Mouse (Mus musculus): Measurements from ENCODE around the gene Ptpdc1. TPM values are rescaled to one million over a fixed set of nuclear protein-coding genes. Genes with fewer than 3 reads are reported as not detected.
A peak's percentile ranks its signal among the peaks of the same experiment; 100 is the strongest.

Gene Ptpdc1
- 5.5 TPM for polyA plus RNA-seq (2012; fragmentation: generic; extraction: Trizol)
- long read RNA-seq, experiment 1, full-length matches to known transcripts, result 3 of 7 reads
- long read RNA-seq, experiment 1, partial matches to known transcripts, result 0 of 7 reads
- long read RNA-seq, experiment 1, other reads (novel, unspliced or antisense), result 4 of 7 reads
- long read RNA-seq, experiment 2, full-length matches to known transcripts, result 16 of 25 reads
- long read RNA-seq, experiment 2, partial matches to known transcripts, result 9 of 25 reads
- long read RNA-seq, experiment 2, other reads (novel, unspliced or antisense), result 0 of 25 reads

DNA sequence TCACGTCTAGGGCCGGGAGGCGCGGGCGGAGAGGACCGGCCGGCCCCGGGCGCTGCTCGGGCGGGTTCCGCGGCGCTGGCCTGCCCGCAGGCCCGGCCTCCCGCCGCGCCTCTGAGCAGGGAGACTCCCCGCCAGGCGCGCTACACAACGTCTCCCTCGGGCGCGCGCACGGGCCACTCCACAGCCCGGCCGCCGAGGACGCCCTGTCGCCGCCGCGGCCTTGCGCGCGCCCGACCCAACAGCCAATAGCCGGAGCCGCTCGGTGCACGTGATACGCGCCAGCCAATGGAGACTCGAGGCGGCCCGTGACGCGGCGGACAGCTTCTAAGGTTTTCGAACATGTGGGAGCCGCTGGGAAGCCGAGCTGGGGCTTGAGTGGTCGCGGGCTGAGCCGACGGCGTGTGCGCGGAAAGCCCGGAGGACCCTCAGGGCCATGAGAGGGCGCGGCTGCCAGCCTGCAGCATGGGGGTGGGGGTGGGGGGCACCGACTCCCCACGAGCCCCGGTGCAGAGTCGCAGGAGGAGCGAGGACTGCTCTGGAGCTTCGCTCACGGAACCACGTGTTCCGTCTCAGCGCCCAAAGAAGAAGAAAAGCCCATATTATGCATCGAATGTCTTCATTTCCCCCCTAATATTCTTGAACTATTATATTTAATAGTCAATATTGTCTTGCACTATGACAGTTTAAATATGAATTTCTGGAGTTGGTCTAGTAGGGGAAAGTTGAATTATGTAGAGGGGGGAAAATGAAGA is at the start of gene Ptpdc1:
Ptpdc1 (minus strand) TSS at position 232 of the 752 bp plus-strand sequence.
- no peaks in the 10 kb centered on the region for H3K36me3 ChIP-seq (ENCODE audit: control insufficient read depth, insufficient read depth)
- peak within 1 kb of the TSS; percentile 83 for H3ac ChIP-seq (ENCODE audit: control insufficient read depth, insufficient read length, low read depth)
- H3K4me3 ChIP-seq (ENCODE audit: insufficient read depth, poor library complexity, severe bottlenecking), result peak within 1 kb of the TSS; percentile 40
- no peaks in the 10 kb centered on the region for H3K79me2 ChIP-seq (ENCODE audit: control insufficient read depth, insufficient read depth)
- no peak for TF ChIP-seq FOSL1 (IDR thresholded peaks at IDR 0.05; ENCODE audit: insufficient read depth, low read length, poor library complexity, severe bottlenecking)
- TF ChIP-seq MAX (IDR thresholded peaks at IDR 0.05), result peak; percentile 90
- no peak for TF ChIP-seq MYOG (IDR thresholded peaks at IDR 0.05; ENCODE audit: control insufficient read depth, extremely low read depth, insufficient read length)
- TF ChIP-seq CEBPB (IDR thresholded peaks at IDR 0.05; ENCODE audit: low read depth), result no peak
- TF ChIP-seq USF1 (IDR thresholded peaks at IDR 0.05; ENCODE audit: low read depth), result peak; percentile 88
- peaks cover 2% of the 10 kb centered on the region for H3K79me3 ChIP-seq (ENCODE audit: low read depth)
- no peaks in the 10 kb centered on the region for H3K27me3 ChIP-seq (ENCODE audit: control insufficient read depth, insufficient read depth, insufficient read length)

DNA sequence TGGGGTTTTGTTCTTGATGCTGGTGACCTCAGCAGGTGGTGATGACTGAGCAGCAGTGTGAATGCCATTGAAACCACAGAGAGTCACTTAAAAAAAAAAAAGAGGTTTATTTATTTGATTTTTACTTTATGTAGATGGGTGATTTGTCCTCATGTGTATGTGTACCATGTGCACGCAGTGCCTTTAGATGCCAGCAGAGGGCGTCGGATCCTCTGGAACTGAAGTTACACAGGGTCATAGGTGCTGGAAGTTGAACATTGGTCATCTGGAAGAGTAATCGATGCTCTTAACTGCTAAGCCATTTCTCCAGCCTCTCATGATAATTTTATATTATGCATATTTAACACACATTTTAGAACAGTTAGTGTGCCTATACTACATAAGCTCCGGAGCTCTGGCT is 49.1 kb upstream of the Ptpdc1 start:
- H3ac ChIP-seq (ENCODE audit: control insufficient read depth, insufficient read length, low read depth), result no peak overlapping the region
- no peaks in the 10 kb centered on the region for H3K79me2 ChIP-seq (ENCODE audit: control insufficient read depth, insufficient read depth)
- no peaks in the 10 kb centered on the region for H3K36me3 ChIP-seq (ENCODE audit: control insufficient read depth, insufficient read depth)
- peaks cover 48% of the 10 kb centered on the region for H3K27me3 ChIP-seq (ENCODE audit: control insufficient read depth, insufficient read depth, insufficient read length)
- H3K4me3 ChIP-seq (ENCODE audit: insufficient read depth, poor library complexity, severe bottlenecking), result no peak overlapping the region
- TF ChIP-seq MYOD1 (IDR thresholded peaks at IDR 0.05; ENCODE audit: control insufficient read depth, insufficient read length, low read depth) (no peak), USF1 (IDR thresholded peaks at IDR 0.05; ENCODE audit: low read depth) (no peak), MYOG (IDR thresholded peaks at IDR 0.05; ENCODE audit: control insufficient read depth, extremely low read depth, insufficient read length) (no peak), CTCF (IDR thresholded peaks at IDR 0.05; ENCODE audit: control insufficient read depth, insufficient read depth, insufficient read length) (no peak), MAX (IDR thresholded peaks at IDR 0.05) (no peak)
- no peaks in the 10 kb centered on the region for H3K79me3 ChIP-seq (ENCODE audit: low read depth)

DNA sequence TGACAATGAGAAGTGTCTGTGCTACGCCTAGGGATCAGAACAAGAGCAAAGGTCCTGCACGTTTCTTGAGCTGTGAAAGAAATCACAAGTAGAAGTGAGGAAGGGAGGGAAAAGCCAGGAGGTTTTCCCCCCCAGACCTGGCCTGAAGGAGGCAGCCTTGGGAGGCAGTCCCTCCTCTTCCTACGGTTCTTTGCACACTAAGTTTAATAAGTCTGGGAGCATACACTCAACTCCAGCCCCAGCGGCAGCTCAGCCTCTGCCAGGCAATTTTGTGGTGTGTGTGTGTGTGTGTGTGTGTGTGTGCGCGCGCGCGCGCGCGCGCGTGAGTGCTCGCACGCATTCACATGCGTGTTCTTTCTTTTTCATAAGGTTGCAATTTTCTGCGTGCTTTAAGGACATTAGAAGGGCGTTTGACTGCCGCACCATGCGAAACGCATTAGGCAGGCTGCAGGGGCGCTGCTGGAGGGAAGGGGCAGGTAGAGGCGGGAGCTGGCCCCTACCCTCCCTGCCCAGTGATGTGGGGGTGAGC is 46.9 kb upstream of the Ptpdc1 start:
- Histone ChIP-seq H3K27me3 (ENCODE audit: control insufficient read depth, insufficient read depth, insufficient read length) (peaks cover 56% of the 10 kb centered on the region), H3K79me3 (ENCODE audit: low read depth) (no peaks in the 10 kb centered on the region), H3K4me3 (ENCODE audit: insufficient read depth, poor library complexity, severe bottlenecking) (no peak overlapping the region), H3ac (ENCODE audit: control insufficient read depth, insufficient read length, low read depth) (no peak overlapping the region), H3K79me2 (ENCODE audit: control insufficient read depth, insufficient read depth) (no peaks in the 10 kb centered on the region), H3K36me3 (ENCODE audit: control insufficient read depth, insufficient read depth) (no peaks in the 10 kb centered on the region)
- no peak for TF ChIP-seq CEBPB (IDR thresholded peaks at IDR 0.05; ENCODE audit: low read depth)
- TF ChIP-seq MYOD1 (IDR thresholded peaks at IDR 0.05; ENCODE audit: control insufficient read depth, insufficient read length, low read depth), result no peak
- TF ChIP-seq USF1 (IDR thresholded peaks at IDR 0.05; ENCODE audit: low read depth), result no peak
- no peak for TF ChIP-seq MAX (IDR thresholded peaks at IDR 0.05)
- TF ChIP-seq CTCF (IDR thresholded peaks at IDR 0.05; ENCODE audit: control insufficient read depth, insufficient read depth, insufficient read length), result no peak
- TF ChIP-seq MYOG (IDR thresholded peaks at IDR 0.05; ENCODE audit: control insufficient read depth, extremely low read depth, insufficient read length), result no peak
- no peak for TF ChIP-seq FOSL1 (IDR thresholded peaks at IDR 0.05; ENCODE audit: insufficient read depth, low read length, poor library complexity, severe bottlenecking)

DNA sequence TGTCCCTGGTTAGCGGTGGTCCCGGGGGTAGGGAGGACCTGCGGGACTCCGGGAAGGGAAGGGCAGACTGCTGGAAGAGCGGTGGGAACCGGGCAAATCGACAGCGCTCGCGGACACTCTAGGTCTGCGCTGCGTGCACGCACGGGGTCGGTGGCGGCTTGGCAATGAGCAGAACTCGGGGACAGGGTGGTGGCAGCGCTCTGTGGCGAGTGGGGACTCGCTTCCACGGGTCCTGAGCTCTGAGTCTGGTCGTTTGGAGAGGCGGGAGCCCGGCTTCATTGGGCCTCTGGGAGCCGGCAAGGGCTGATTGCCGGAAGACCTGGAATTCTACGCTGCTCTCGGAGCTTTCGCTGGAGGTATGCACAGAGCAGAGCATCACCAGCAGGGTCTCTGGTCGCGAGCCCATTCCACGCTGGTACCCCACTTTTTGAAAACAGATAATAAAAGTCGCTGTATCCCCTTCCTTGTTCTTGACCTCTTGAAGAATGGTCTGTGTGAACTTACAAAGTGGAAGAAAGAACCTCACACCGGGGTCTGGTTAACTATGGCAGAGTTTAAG is 43.6 kb upstream of the Ptpdc1 start:
- Histone ChIP-seq H3K36me3 (ENCODE audit: control insufficient read depth, insufficient read depth) (no peaks in the 10 kb centered on the region), H3K27me3 (ENCODE audit: control insufficient read depth, insufficient read depth, insufficient read length) (peaks cover 87% of the 10 kb centered on the region), H3ac (ENCODE audit: control insufficient read depth, insufficient read length, low read depth) (no peak overlapping the region), H3K79me2 (ENCODE audit: control insufficient read depth, insufficient read depth) (no peaks in the 10 kb centered on the region), H3K79me3 (ENCODE audit: low read depth) (no peaks in the 10 kb centered on the region), H3K4me3 (ENCODE audit: insufficient read depth, poor library complexity, severe bottlenecking) (no peak overlapping the region)
- TF ChIP-seq MYOD1 (IDR thresholded peaks at IDR 0.05; ENCODE audit: control insufficient read depth, insufficient read length, low read depth), result no peak
- TF ChIP-seq CTCF (IDR thresholded peaks at IDR 0.05; ENCODE audit: control insufficient read depth, insufficient read depth, insufficient read length), result no peak
- TF ChIP-seq FOSL1 (IDR thresholded peaks at IDR 0.05; ENCODE audit: insufficient read depth, low read length, poor library complexity, severe bottlenecking), result no peak
- no peak for TF ChIP-seq MAX (IDR thresholded peaks at IDR 0.05)
- TF ChIP-seq MYOG (IDR thresholded peaks at IDR 0.05; ENCODE audit: control insufficient read depth, extremely low read depth, insufficient read length), result no peak
- no peak for TF ChIP-seq CEBPB (IDR thresholded peaks at IDR 0.05; ENCODE audit: low read depth)
- TF ChIP-seq USF1 (IDR thresholded peaks at IDR 0.05; ENCODE audit: low read depth), result no peak

DNA sequence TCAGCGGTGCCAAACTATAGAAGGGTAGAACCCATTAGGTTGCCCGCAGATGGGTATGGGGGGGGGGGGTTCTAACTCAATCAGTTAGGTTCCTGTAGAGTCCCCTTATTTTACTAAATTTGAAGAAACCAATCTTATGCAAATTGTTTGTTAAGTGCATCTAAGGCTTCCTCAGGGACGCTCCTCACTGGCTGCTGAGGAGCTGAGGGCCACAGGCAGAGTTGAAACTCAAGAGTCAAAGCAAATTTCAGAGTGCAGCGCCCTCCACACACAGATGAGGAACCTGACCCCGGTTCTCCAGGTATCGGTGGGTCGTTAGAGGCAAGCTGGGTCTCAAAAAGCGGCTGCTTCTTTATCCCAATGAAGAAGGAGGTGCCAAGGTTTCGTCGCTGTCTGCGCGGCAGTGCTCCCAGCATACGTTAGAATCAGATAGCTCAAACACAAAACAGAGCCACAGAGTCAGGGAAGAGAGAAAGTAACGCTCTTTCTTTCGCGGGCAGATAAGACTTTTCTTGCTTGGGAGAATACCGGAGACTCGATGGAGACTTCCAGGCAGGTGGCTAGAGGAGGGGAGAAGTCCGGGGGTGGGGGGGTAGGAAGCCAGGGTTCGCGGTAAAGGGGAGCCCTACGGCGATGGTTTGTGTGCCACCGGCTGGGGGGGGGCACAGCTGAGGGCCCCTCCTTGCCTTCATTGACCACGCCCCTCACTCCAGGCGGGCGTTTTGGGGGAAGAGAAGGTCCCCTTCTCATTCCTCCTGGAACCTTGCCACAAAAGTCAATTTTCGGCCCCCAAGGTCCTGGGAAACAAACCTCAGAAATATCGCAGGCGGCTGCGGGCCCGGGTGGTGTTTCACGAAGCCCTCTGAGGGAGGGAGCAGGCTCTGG is 42.9 kb upstream of the Ptpdc1 start:
- Histone ChIP-seq H3ac (ENCODE audit: control insufficient read depth, insufficient read length, low read depth) (no peak overlapping the region), H3K27me3 (ENCODE audit: control insufficient read depth, insufficient read depth, insufficient read length) (peaks cover 94% of the 10 kb centered on the region), H3K4me3 (ENCODE audit: insufficient read depth, poor library complexity, severe bottlenecking) (no peak overlapping the region), H3K79me3 (ENCODE audit: low read depth) (no peaks in the 10 kb centered on the region), H3K36me3 (ENCODE audit: control insufficient read depth, insufficient read depth) (no peaks in the 10 kb centered on the region), H3K79me2 (ENCODE audit: control insufficient read depth, insufficient read depth) (no peaks in the 10 kb centered on the region)
- TF ChIP-seq MYOG (IDR thresholded peaks at IDR 0.05; ENCODE audit: control insufficient read depth, extremely low read depth, insufficient read length), result no peak
- no peak for TF ChIP-seq MAX (IDR thresholded peaks at IDR 0.05)
- TF ChIP-seq MYOD1 (IDR thresholded peaks at IDR 0.05; ENCODE audit: control insufficient read depth, insufficient read length, low read depth), result no peak
- no peak for TF ChIP-seq FOSL1 (IDR thresholded peaks at IDR 0.05; ENCODE audit: insufficient read depth, low read length, poor library complexity, severe bottlenecking)
- no peak for TF ChIP-seq CEBPB (IDR thresholded peaks at IDR 0.05; ENCODE audit: low read depth)
- TF ChIP-seq USF1 (IDR thresholded peaks at IDR 0.05; ENCODE audit: low read depth), result no peak
- no peak for TF ChIP-seq CTCF (IDR thresholded peaks at IDR 0.05; ENCODE audit: control insufficient read depth, insufficient read depth, insufficient read length)

Data from C2C12 (cell line).